Mouse (Mus musculus) limb, embryonic 14.5 days (tissue): ENCODE measurements around the gene Gm20388. TPM values are rescaled to one million over a fixed set of nuclear protein-coding genes. Genes with fewer than 3 reads are reported as not detected.

Experiments used
- ATAC-seq: fragments of 200-750 bp; cut with Nextera tagmentation; 2 replicates; pipeline ENCODE4 v1.8.0; 2017; ENCODE audit warnings: low read depth, moderate number of reproducible peaks, moderate TSS enrichment; ENCODE audit not compliant: low FRiP score
- DNase-seq: peaks from one replicate; pipeline ENCODE4 v3.0.0-alpha.2; 2015; ENCODE audit warnings: low spot score
- H3K27ac ChIP-seq: fragments of 300-500 bp; sonication (generic); replicated peaks from 2 replicates; pipeline ENCODE4 v1.5.1; 2014; ENCODE audit warnings: low read depth, mild to moderate bottlenecking, low read length, moderate library complexity, mixed read lengths
- H3K27me3 ChIP-seq: fragments of 300-500 bp; sonication (generic); 2 replicates; pipeline ENCODE4 v1.6.1; 2014; ENCODE audit warnings: low read length, mixed read lengths; ENCODE audit not compliant: control insufficient read depth, insufficient read depth
- H3K36me3 ChIP-seq: fragments of 300-500 bp; sonication (generic); 2 replicates; pipeline ENCODE4 v1.6.1; 2014; ENCODE audit warnings: mild to moderate bottlenecking, low read length, moderate library complexity, mixed read lengths; ENCODE audit not compliant: control insufficient read depth, insufficient read depth
- H3K4me1 ChIP-seq: fragments of 300-500 bp; sonication (generic); 2 replicates; pipeline ENCODE4 v1.6.1; 2014; ENCODE audit warnings: antibody characterized with exemption, low read length, mixed read lengths; ENCODE audit not compliant: control insufficient read depth, insufficient read depth
- H3K4me2 ChIP-seq: fragments of 300-500 bp; sonication (generic); replicated peaks from 2 replicates; pipeline ENCODE4 v1.6.1; 2014; ENCODE audit warnings: low read depth, mild to moderate bottlenecking, low read length, moderate library complexity; ENCODE audit not compliant: severe bottlenecking
- H3K4me3 ChIP-seq: fragments of 300-500 bp; sonication (generic); replicated peaks from 2 replicates; pipeline ENCODE4 v1.5.1; 2014; ENCODE audit warnings: low read length
- H3K9ac ChIP-seq: fragments of 300-500 bp; sonication (generic); 2 replicates; pipeline ENCODE4 v1.6.1; 2014; ENCODE audit warnings: mild to moderate bottlenecking, low read depth, low read length, moderate library complexity; ENCODE audit not compliant: severe bottlenecking
- H3K9me3 ChIP-seq: fragments of 300-500 bp; sonication (generic); 2 replicates; pipeline ENCODE4 v1.6.1; 2016; ENCODE audit warnings: low read length; ENCODE audit not compliant: control insufficient read depth
- POLR2A ChIP-seq: fragments of 200-500 bp; IDR thresholded peaks from 2 replicates; pipeline ENCODE4 v1.8.0; 2012; ENCODE audit warnings: inconsistent platforms, mild to moderate bottlenecking, moderate library complexity, borderline replicate concordance; ENCODE audit not compliant: insufficient read depth, insufficient read length; ENCODE audit errors: extremely low read depth
- WGBS: fragments of 180-500 bp; shearing (Covaris S2); extraction: QIAGEN DNeasy Blood & Tissue Kit; methylation state at CpG from one replicate; pipeline ENCODE4 v1.1.7; 2014; 5-methylcytosine and 5-hydroxymethylcytosine counted together
- polyA plus RNA-seq, 2 experiments: library from polyadenylated mRNA; depleted of rRNA in 1 of 2; stranded (reverse) in 1 of 2; unstranded in 1 of 2; fragments of >200 nt; fragmentation: Nextera tagmentation in 1 of 2; extraction: Ambion mirVana in 1 of 2; gene quantifications; 2 replicates each; pipeline versions ENCODE4 v1.2.1 to v1.2.3; 2012 to 2014

Gm20388 gene
- polyA plus RNA-seq, 2 experiments: 1.9 to 49.9 TPM

- H3K4me3 ChIP-seq: peak within 1 kb of the TSS; percentile 39
- H3K4me2 ChIP-seq: peak within 1 kb of the TSS; percentile 84
- H3K27me3 ChIP-seq: peaks cover 35% of the 10 kb centered on the region
- 0 out of 2 replicates have a peak, but pooled peaks cover 3% of the 10 kb centered on the region for H3K4me1 ChIP-seq
- no peaks in the 10 kb centered on the region for H3K36me3 ChIP-seq
- no peak within 1 kb of the TSS for H3K27ac ChIP-seq
- no peak within 1 kb of the TSS for H3K9ac ChIP-seq
- H3K9me3 ChIP-seq: no peaks in the 10 kb centered on the region
- 1% methylated on average over 61 of the region's 62 CpGs for WGBS
- TF ChIP-seq POLR2A: 0 out of 2 replicates have a peak, but pooled peaks have one; percentile 14
- ATAC-seq (peak; percentile 88), DNase-seq (peak; percentile 91)
Measured at GRCm38 (mm10) chr8:120735770-120736481, 825.3 kb downstream of the Gm20388 start, which contains the start of gene Irf8. Irf8 (plus strand) TSS chr8:120736358.

GRCm38 (mm10) chr8:120736486-120736885, 825.8 kb downstream of the Gm20388 start:
- Histone ChIP-seq H3K4me1 (0 out of 2 replicates have a peak, but pooled peaks cover 3% of the 10 kb centered on the region), H3K9ac (no peak overlapping the region), H3K9me3 (no peaks in the 10 kb centered on the region), H3K4me2 (peak overlapping the region; percentile 84), H3K4me3 (peak overlapping the region; percentile 39), H3K27me3 (peaks cover 35% of the 10 kb centered on the region), H3K27ac (no peak overlapping the region), H3K36me3 (no peaks in the 10 kb centered on the region)
- DNase-seq: peak; percentile 40
- under 1% methylated on average over 11 of the region's 11 CpGs for WGBS
- no peak for TF ChIP-seq POLR2A
- no peak for ATAC-seq

- H3K4me1 ChIP-seq: 0 out of 2 replicates have a peak, but pooled peaks cover 3% of the 10 kb centered on the region
- ATAC-seq (no peak), DNase-seq (no peak)
- H3K27ac ChIP-seq: no peak overlapping the region
- peaks cover 35% of the 10 kb centered on the region for H3K27me3 ChIP-seq
- no peak overlapping the region for H3K4me2 ChIP-seq
- H3K4me3 ChIP-seq: no peak overlapping the region
- TF ChIP-seq POLR2A: no peak
- H3K9me3 ChIP-seq: no peaks in the 10 kb centered on the region
- H3K9ac ChIP-seq: no peak overlapping the region
- WGBS: 52% methylated on average over 7 of the region's 7 CpGs
- no peaks in the 10 kb centered on the region for H3K36me3 ChIP-seq
Measured at GRCm38 (mm10) chr8:120737166-120737565, 826.5 kb downstream of the Gm20388 start.

GRCm38 (mm10) chr8:120738771-120739170, 828.1 kb downstream of the Gm20388 start:
- ATAC-seq (no peak), DNase-seq (no peak)
- WGBS: 69% methylated on average over 4 of the region's 4 CpGs
- no peak for TF ChIP-seq POLR2A
- Histone ChIP-seq H3K9me3 (no peaks in the 10 kb centered on the region), H3K27ac (no peak overlapping the region), H3K4me3 (no peak overlapping the region), H3K36me3 (no peaks in the 10 kb centered on the region), H3K4me1 (0 out of 2 replicates have a peak, but pooled peaks cover 3% of the 10 kb centered on the region), H3K27me3 (peaks cover 35% of the 10 kb centered on the region), H3K9ac (no peak overlapping the region), H3K4me2 (no peak overlapping the region)

- H3K4me2 ChIP-seq: no peak overlapping the region
- no peak overlapping the region for H3K9ac ChIP-seq
- no peaks in the 10 kb centered on the region for H3K36me3 ChIP-seq
- DNase-seq (no peak), ATAC-seq (no peak)
- no peak overlapping the region for H3K27ac ChIP-seq
- WGBS: 90% methylated on average over 15 of the region's 15 CpGs
- peaks cover 31% of the 10 kb centered on the region for H3K27me3 ChIP-seq
- H3K4me3 ChIP-seq: no peak overlapping the region
- H3K9me3 ChIP-seq: no peaks in the 10 kb centered on the region
- H3K4me1 ChIP-seq: 0 out of 2 replicates have a peak, but pooled peaks cover 3% of the 10 kb centered on the region
- TF ChIP-seq POLR2A: no peak
Measured at GRCm38 (mm10) chr8:120739526-120739925, 828.9 kb downstream of the Gm20388 start.
